Mouse (Mus musculus) A20 (cell line): ENCODE measurements around the gene Pex26.

ENCODE experiments used
- DNase-seq: peaks from one replicate; pipeline ENCODE4 v3.0.0-alpha.2; 2011; ENCODE audit warnings: low read depth, low spot score

Gene Pex26

DNA sequence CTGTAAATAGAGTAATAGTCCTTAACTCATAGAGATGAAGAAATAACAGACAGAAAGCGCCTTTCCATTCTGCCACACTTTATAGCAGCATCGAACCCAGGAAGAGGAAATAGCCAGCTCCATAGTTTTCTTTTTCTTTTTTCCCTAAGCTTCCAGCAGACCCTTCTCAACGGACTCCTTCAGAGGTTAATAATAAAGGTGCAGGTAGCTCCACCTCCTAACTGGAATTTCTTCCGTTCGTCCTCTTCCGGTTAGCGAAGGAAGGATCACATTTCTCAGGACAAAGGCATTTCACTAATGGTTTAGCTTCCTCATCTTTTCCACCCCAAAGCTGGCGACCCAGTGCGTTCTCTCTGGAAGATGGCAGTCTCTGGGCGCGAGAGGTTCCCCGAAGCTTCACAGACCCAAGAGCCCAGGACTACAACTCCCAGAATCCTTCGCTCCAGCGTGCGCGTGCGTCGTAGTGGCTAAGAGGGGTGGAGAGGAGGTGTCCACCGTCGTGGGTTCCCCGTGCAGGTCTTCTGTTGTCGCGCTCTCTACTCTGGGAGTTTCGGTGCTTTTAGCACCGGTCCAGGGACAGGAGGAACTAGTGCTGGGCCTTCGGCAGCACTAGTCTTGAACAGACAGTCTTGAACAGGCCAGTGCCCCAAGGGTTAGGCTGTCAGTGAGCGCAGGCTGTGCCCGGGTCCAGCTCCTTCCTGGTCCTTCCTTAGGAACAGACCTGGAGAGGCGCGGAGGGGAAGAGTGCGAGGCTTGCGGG is at the start of gene Pex26:
Gene Pex26, plus strand, starts transcription at position 254 of the 760 bp plus-strand sequence.
- peak; percentile 94 for DNase-seq

DNA sequence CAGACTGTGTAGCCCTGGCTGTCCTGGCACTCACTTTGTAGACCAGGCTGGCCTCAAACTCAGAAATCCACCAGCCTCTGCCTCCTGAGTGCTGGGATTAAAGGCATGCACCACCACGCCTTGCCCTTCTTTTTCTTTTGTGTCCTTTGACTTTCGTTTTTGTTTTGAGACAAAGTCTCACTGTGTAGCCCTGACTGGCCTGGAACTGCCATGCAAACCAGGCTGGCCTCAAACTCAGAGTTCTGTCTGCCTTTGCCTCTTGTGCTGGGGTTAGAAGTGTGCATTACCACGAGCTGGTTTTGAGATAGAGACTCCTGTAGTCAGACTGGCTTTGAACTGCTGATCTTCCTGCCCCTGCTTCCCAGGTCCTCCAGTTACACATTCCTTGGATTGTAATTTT is 49.2 kb upstream of the Pex26 start:
- no peak for DNase-seq

DNA sequence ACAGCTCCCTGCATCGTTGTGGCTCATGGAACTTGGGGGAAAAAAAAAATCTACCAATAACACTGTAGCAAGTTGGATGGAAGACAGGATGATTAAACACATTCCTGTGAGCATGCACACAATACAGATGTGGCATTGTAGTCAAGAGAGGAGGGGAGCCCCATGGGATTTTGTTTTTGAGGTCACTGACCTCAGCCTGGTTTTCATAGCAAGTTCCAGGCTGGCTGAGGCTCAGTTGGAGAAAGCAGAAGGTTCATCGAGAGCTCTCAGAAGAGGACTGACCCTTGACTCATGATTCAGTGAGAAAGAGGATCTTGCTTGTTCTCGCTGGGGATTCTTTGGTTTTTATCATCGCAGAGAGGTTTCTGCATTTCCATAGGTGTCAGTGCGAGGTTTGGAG is 48.6 kb upstream of the Pex26 start:
- DNase-seq: no peak

DNA sequence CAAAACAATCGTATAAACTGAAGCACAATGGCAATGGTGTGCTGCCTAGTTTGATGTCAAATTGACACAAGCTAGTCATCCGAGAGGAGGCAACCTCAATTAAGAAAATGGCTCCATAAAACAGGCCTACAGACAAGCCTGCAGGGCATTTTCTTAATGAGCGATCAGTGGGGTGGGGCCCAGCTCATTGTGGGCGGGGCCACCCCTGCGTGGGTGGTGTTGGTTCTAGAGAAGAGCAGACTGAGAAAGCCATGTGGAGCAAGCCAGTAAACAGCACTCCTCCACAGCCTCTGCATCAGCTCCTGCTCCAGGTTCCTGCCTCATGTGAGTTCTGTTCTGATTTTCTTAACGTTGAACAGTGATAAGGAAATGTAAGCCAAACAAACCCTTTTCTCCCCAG is 46.2 kb upstream of the Pex26 start:
- DNase-seq: peak; percentile 24

DNA sequence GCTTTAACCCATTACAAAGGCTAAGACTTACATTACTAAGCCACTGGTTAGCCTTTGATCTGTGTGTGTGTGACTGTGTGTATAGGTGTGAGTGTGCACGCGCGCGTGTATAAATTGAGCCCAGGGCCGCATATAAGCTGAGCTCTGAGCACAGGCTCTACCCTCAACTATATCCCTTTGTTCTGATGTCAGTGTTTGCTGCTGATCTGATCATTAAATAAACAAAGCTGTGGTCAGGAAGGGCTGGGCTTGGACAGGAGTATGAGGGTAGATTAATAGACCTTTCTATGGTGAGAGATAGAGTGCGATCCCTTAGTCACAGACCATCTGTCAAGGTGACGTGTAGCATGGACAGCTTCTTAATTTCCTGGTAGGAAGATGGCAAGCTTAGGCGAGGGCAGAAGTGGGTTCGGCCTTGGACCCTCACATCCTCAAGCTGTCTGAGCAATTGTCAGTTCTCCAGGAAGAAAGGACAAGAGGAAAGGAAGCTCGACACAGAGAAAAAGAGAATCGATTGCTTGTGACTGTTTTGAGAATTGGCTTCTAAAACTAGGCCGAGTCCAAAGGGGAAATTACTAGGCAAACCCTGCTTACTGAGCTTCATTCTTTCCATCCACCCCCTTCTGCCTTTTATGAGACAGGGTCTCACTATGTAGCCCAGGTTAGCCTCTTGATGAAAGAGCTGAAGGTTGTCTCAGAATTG is 45.0 kb upstream of the Pex26 start:
- DNase-seq: no peak

DNA sequence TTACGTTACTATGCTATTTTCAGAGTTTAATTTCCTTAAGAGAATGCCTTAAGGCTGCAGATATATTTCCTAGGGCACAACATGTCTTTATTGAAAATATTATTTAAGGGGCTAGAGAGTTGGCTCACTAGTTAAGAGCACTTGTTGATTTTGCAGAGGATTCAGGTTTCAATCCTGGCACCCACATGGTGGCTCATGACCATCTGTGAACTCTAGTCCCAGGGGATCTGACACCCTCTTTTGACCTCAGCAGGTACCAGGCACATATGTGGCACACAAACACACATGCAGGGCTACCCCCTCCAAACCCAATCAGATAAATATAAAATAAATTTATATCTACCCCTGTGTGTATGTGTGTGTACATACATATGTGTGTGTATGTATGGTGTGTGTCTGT is 44.2 kb upstream of the Pex26 start:
- DNase-seq: no peak

DNA sequence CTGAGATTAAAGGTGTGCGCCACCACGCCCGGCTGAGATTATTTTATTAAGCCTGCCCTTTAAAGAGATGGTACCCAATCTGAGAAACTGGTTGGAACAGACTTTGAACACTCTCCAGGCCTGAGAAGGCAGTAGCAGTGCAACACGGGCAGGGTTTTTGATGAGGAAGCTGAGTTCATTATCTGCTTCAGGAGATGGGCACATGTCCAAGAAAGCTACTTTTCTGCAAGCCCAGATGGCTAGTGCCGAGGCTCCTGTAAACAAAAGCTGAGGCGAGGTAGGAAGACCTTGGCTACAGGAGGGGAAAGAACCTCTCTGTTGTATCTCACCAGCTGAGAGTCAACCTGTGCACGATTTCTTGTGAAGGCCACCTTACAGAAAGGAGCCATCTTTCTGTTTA is 41.2 kb upstream of the Pex26 start:
- no peak for DNase-seq

DNA sequence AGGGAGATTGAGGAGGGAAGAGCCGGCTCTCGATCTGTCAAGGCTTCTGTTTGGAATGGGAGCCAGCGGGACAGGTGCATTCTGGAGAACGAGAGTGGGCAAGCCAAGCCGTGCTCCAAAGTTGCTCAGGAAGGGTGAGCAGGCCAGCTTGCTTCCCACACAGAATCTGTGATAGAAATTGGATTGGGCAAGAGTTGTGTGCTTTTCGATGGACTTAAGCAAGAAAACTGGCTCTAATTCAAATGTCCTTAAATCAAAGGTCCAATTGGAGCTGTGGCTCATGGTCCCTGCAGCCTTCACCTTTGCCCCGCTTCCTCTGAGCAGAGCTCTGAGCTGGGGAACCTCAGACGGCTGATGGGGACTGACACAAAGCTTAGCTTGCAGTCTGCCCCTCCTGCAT is 40.0 kb upstream of the Pex26 start:
- no peak for DNase-seq

DNA sequence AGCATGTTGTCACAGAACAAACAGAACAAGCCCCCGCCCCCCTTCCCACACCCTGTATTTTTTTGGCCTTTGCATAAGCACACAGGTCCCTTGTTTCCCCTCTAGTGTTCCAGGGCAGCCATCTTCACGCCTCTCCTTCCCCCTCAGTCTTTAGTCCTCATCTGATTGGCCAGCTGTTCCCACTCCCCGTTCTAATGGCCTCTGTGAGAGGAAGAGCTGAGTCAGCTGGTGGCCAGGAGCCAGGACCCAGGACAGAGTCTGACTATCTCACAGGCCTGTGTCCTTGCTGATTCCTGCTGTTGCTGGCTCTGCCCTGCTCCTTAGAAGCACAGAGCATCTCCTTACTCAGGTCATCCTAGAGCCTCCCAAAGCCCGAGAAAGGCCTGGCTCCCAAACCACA is 39.4 kb upstream of the Pex26 start:
- no peak for DNase-seq

DNA sequence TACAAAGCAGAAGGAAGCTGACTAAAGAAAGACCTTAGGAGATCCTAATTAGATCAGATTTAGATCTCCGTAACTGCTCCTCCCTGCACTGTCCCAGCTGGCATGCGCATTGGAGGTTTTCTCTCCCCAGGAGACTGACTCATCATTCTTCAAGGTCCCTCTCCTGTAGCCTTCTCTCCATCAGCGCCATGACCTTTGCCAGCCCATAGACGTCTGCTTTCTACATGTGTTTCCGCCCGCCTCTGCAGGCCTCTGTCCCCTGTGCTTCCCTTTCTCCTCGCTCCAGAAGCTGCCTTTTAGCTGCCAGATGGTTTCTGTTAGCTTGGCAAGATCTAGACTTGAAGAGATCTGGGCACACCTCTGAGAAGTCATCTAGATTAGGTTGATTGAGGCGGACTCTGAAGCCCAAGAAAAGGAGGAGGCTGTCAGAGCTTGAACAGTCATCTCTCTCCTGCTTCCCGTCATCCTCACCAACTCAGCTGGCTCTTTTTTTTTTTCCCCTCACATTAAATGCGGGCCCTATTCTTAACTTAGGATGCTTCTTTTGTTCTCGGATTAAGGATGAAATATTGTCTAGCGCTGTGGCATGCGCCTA is 38.4 kb upstream of the Pex26 start:
- DNase-seq: no peak

DNA sequence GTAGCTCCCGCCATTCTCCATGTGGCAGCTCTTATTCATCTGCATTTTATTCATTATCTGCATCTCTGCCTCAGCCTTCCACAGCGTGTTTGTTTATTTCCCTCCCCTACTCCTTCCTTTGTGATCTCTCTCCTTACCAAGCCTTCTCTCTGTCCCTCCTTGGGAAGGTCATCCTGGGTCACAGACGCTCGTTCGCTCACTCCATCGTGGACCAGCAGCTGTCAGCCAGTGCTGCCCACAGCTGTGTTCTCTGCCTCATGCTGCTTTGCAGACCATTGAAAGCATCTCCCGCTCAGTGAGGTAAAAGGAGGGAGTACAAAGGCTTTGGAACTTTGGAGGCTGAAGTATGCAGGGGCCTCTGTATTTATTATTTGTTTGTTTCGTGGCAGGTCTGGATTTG is 37.6 kb upstream of the Pex26 start:
- DNase-seq: no peak

DNA sequence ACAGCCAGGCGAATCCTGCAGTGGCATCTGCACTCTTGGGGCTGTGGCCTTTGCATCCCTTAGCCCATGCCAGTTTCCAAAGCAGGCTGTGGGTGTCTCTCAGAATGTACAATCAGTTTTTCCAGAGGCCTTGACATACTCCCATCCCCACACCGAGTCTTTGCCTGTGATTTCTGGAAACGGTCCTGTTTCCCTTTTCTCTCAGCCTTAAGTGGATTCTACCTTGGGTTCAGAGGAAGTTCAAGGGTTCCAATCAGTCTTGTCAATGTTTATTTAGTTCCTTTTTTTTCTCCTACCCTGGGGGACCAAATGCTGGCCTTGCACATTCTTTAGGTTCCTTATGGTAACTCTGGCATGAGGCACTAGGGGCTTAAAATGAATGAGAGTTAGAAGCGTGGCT is 36.7 kb upstream of the Pex26 start:
- DNase-seq: no peak

DNA sequence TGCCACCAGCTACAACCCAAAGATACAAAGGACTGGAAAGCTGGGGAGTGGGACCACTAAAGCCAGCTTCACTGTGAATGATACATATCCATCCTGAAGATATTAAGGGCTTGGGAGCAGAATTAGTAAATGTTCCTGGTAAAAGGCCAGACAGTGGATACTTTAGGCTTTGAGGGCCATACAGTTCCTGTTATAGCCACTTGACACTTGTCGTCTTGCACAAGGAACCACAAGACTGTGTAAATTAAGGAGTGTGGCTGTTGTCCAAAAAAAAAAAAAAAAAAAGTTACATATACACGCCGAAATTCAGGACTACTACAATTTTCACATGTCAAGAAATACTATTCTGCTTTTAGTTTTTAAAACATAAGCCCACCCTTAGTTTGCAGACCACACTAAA is 35.1 kb upstream of the Pex26 start:
- no peak for DNase-seq

DNA sequence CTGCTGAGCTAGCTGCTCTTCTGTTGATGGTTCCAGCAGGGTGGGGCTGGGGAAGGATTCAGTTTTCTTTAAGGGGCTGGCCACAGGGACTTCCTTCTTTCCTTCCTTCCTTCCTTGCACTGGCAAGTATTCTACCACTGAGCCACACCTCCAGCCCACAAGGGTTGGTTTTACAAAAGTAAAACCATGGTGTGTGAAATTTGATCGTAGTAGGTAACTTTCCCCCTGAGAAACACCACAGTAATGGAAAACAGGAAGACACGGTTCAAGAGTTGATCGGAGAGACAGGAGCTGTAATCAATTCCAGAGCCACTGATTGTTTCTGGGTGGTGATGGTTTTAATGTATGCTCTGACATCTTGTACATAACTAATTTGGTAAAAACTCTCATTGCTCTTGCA is 34.0 kb upstream of the Pex26 start:
- DNase-seq: no peak

DNA sequence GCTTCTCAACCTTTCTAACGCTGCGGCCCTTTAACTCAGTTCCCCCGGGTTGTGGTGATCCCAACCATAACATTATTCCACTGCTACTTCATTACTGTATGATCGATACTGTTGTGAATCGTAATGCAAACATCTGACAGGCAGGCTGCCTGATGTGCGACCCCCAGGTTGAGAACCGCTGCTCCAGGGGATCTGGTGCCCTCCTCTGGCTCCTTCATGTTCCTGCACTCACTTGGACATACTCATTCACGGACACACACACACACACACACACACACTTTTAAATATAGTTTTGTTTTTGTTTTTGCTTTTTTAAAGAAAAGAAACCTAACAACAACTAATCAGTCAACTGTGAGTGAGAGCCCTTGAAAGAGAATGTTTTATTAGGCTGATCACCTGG is 33.3 kb upstream of the Pex26 start:
- no peak for DNase-seq

DNA sequence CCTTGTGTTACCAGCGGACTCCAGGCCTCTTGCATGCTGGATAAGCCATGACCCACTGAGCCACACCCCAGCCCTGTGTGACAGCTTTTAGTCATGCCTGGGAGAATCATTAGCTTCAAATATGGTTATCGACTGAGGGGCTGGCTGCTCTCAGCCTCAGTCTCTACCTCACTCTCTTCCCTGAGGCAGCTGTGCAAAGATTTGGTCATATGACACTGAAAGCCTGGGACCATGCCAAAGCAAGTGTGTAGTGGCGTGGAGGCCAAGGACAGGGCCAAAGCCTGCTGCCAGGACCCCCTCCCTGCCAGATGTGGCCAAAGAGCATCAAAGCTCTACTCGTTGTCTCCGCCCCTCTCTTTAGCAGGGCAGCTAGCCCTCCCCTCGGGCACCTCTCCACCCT is 31.7 kb upstream of the Pex26 start:
- DNase-seq: no peak

DNA sequence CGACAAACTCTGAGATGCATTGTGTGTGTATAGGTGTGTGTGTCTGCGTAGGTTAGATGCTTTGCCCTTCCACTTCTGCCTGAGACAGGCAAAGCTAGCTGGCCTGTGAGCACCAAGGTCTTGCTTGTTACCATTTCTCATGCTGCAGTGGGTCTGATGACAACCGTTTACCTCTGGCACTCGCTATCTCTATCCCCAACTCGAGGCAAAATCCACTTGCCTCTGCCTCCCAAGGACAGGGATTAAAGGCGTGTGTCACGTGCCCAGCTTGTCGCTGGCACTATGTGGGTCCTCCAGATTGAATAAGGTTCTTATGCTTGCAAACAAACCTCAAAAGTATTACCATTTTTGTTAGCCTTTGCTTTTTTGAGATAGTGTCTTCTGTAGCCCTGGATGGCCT is 30.3 kb upstream of the Pex26 start:
- no peak for DNase-seq

DNA sequence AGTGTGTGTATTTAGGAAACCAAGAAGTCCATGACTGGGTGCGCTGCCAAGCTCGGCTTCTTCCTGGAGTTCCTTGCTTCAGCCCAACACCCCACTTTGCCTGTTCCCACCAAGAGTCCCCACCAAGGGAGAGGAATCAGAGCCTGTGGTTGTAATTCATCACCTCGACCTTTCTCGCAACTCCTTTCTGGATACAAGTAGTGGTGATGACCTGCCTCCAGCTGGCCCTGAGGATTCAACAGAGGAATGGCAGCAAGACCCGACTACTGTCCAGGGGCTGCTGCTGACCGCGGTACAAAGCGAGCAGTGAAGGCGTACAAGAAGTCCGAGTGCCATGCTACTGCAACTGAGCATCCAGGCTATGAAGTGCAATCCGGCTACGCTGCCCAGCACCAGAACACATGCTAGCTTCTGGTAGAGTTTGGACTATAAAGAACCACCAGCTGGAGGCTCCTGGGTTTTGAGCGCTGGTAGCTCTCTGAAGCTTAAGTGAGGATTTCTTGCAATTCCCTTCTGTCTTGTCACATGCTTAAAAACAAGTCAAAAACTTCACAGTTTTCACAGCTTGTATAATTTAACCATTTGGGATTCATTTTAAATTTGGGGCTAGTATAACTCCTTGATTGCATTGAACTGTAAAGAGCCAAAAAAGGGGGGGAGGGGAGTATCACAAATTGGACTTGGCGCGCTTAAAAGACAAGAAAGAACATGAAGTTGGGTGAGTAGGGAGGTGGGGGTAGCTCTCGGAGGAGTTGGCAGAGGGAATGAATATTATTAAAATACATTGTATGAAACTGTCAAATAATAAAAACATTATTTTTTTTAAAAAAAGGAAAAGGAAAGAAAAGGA is 28.8 kb upstream of the Pex26 start:
- DNase-seq: no peak

DNA sequence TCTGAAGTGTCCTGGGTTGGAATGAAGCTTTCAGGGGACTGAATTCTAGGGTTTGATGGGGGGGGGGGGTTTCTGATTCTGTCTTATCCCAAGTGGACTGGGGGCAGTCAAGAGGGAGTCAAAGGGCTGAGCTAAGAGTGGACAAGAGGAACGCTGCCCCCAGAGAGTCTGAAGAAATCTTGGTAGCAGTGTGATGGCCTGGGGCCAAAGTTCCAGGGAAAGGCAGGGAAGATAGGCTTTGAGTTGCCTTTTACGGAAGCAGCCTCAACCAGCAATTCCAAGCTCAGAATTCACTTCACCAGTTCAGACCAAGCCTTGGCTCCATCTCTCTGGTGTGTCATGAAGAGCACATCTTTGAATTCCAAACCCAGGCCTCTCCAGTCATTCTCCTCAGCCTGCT is 27.4 kb upstream of the Pex26 start:
- DNase-seq: no peak

DNA sequence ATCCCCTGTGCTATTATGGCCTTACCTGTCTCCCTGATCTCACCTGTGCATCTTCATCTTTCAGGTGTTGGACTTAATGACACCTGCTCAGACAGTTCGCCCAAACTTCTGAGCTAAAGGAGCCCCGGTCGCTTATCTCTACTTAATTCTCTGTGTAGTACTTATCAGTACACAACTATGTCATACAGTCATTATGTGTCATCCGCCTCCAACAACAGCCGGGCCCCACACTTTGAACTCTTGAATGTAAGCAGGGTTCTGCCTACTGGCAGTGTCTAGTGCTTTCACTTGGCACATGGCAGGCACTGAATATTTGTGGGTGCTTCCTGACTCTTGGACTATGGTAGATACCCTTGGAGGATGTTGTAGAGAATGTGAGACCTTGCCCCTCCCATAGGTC is 23.9 kb upstream of the Pex26 start:
- no peak for DNase-seq

DNA sequence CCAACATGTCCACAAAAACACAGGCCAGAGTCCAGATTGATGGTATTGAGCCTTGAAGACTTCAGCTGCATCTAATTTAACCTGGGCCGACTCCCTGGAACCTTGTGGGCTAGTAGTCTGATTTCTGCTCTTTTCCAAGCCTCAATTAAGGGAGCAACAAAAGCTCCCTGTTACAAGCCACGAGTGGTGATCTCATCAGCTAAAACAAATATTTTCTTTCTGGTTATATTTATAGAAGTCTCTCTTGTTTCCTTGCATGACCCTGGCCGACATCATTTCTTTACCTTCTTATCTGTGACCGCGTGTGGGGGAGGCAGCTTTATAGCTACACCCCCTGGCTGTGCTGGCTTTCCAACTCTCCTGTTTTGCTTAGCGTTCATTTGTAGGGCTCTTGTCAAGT is 23.3 kb upstream of the Pex26 start:
- no peak for DNase-seq

DNA sequence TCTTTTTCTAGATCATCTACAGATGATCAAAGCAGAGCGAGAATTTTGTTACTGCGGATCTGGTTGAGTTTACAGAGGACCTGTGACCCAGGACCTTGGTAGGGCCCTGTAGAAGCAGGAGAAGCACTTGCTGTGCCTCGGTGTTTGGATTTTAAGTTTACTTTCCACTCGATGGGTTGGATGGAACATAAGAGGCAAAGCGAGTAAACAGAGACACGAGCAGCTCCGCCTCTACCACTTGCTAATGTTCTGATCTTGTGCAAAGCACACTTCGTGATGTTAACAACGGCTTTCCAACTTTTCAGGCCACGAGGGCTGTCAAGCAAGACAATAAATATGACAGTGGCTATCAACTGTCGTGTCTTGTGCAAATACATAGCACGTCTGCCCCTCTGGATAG is 20.9 kb upstream of the Pex26 start:
- no peak for DNase-seq
